Mouse (Mus musculus) thymus, postnatal 10 days (tissue): ENCODE results near the gene Senp6.
"Not testable (repeated sequence)": the region's sequence is repeated elsewhere in the genome, so short reads cannot be mapped to it uniquely, and the experiment has no call there.

ENCODE experiments used
- DNase-seq, 2 experiments: peaks; one replicate each; pipeline ENCODE4 v3.0.0; 2021; ENCODE audit warnings: low spot score in 2 of 2

Gene Senp6

DNA sequence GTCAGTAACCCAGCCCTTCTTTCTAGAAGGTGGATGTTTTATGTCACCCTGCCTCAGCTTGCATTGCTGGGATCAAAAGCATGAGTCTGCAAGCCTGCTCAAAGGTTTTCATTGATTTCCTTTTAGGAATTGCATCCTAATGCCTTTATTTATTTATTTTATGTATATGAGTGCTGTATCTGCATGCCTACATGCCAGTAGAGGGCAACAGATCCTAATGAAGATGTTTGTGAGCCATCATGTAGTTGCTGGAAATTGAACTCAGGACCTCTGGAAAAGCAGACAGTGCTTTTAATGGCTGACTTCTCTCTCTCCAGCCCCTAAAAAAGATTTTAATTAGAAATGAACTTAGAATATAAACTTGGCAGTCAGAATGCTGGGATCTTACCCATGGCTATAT lies 8.2 kb downstream of the Senp6 start:
- DNase-seq = no peak

- peak; percentile 42 to 48 for DNase-seq
Observed at GRCm38 (mm10) chr9:80080941-80081340, 14.2 kb downstream of the Senp6 start.

DNA sequence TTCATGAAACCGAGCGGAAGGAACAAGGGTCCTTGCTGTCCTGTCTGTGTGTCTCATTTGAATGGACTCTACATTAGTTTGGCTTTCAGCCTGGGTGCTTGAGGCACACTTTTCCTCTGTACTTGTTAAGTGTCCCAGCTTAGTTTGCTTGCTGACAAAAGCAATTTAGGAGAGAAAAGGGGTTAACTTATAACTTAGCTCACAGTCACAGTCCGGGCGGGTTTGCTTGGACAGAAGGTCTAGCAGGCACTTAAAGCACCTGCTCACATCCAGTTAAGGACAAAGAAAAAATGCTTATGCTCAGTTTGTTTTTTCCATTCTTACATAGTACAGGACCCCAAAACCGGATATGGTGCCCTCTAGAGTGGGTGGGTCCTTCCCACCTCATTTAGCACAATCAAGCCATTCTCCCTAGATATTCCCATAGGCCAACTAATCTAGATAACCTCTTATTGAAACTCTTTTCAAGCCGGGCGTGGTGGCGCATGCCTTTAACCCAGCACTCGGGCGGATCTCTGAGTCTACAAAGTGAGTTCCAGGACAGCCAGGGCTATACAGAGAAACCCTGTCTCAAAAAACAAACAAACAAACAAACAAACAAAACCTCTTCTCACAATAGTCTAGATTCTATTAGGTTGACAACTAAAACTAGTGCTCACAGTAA lies 17.9 kb downstream of the Senp6 start:
- DNase-seq = no peak

- DNase-seq = no peak
Observed at GRCm38 (mm10) chr9:80085665-80086064, 19.0 kb downstream of the Senp6 start.

DNA sequence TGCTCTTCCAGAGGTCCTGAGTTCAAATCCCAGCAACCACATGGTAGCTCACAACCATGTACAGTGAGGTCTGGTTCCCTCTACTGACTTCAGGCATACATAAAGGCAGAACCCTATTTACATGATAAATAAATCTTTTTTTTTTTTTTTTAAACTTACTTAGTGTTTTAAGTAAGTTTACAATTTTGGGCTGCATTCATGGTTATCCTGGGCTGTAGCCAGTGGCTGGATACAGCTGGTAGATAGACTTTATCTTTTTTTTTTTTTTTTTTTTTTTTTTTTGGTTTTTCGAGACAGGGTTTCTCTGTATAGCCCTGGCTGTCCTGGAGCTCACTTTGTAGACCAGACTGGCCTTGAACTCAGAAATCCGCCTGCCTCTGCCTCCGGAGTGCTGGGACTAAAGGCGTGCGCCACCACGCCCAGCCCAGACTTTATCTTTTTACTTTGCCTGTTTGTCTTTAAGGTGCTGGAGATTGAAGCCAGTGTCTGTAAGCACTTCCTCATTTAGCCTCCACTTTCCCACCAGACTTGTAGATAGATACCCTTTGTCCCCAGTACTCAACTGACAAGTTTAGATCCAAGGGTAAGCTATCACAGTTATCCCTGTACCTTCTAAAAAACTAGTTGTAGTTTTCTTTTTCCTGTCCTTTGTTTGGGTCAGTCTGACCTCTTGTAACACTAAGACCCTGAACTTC lies 19.7 kb downstream of the Senp6 start:
- DNase-seq = not testable (repeated sequence)

- DNase-seq = no peak
Observed at GRCm38 (mm10) chr9:80089409-80089808, 22.7 kb downstream of the Senp6 start.

DNA sequence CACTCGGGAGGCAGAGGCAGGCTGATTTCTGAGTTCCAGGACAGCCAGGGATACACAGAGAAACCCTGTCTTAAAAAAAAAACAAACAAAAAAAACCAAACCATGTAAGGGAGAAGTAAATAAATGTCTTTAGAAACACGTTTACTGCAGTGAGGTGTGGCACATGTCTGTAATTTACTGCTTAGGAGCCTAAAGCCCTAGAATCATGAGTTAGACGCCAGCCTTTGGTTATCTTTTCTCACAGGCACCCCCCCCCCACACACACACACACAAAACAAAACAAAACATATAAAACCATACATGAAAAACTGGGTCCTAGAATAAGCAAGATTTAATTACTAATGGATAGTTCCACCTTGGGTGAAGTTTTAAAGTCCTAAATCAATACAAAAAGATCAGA lies 29.6 kb downstream of the Senp6 start:
- no peak for DNase-seq

GRCm38 (mm10) chr9:80145992-80146587 lies 79.4 kb downstream of the Senp6 start:
- DNase-seq = no peak

DNA sequence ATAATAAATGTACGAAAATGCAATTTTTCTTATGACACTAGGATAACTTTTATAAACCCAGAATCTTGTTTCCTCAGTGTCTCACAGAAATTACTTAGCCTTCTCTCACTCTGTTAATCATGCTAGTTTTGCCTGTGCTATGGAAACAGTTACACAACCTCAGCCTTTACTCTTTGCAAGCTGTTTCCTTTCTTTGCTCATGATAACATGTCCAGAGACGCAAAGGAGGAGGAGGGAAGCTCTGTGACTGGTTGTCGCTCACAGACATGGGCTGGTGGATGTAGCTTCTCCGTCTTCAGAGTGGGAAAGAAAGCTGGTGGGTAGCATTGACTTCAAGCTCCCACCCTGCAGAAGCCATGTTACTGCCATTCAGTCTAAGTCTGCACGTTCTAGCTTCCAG lies 82.9 kb downstream of the Senp6 start:
- DNase-seq = no peak

DNA sequence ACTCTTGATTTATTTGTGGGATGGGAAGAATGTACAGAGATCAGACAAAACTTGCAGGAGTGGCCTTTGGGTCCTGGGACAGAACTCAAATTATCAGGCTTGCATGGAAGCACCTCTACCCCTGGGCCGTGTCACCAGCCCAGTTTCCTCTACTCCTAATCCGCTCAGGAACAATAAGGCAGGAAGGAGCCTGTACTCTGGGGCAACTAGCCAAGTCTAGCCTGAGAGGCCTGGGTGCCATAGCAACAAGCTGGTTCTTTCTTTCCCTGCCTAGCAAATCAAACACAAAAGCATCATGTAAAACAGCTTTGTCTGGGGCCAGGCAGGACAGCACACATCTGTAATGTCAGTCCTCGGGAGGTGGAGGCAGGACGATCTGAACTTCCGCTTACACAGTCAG lies 88.6 kb downstream of the Senp6 start:
- no peak for DNase-seq

DNA sequence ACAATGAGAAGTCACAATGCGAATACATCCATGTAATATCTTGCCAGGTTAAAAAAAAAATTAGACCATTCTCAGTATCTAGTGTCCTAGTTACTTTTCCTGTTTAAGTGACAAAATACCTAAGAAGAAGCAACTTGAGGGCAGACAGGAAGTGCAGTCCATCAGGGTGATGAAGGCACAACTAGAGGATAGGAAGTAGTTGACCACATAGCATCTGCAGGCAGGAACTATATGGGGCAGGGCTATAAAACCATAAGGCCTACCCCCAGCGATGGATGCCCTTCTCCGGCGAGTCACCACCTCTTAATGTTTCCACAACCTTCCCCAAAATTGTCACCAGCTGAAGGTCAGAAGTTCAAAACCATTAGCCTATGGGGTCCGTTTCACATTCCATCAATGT lies 90.1 kb downstream of the Senp6 start:
- DNase-seq = no peak

DNA sequence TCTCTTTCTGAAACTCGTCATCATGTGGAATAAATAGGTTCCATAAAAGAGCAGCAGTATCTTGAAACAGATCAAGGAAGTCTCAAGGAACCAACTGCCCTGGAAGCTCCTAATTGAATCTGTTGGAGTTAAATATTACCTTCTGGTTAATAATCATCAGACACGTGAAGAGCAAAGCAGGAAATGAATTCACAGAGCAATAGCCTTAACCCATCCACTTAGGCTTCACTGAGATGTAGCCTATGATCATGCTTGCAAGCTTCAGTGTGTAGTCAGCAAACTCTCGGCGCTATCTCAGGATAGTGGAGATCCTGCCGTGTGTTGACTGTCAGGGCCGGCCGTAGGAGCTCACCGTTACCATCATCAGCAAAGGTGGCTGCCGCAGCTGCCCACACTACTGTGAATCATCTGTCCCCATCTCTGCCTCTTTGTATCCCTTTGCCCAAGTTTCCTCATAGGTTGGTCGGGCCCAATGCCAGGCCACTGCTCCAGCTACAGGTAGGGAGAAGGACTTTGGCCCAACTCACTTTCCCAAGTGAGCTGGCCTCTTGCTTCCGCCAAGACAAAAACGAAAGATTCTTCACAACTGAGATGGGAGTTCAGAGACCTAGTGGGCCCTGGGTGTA lies 91.2 kb downstream of the Senp6 start:
- no peak for DNase-seq

GRCm38 (mm10) chr9:80158937-80159336 lies 92.2 kb downstream of the Senp6 start:
- DNase-seq = no peak

DNA sequence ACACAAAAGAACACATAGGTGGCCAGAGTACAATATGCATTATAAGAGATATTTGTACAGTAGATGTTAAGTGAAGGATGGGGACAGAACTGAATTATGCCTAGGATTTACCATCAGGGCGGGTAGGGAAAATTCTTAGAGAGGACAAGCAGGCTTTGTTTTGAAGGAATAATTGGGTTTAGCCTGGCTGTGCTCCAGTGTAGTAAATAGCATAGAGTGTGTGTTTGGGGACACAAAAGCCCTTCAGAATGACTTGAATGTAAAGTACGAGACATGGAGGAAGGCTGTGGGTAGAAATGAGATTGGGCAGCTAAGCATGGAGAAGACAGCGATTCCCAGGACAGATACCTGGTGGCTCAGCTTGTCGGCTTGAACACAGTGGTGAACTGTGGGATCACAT lies 94.7 kb downstream of the Senp6 start:
- DNase-seq = no peak

DNA sequence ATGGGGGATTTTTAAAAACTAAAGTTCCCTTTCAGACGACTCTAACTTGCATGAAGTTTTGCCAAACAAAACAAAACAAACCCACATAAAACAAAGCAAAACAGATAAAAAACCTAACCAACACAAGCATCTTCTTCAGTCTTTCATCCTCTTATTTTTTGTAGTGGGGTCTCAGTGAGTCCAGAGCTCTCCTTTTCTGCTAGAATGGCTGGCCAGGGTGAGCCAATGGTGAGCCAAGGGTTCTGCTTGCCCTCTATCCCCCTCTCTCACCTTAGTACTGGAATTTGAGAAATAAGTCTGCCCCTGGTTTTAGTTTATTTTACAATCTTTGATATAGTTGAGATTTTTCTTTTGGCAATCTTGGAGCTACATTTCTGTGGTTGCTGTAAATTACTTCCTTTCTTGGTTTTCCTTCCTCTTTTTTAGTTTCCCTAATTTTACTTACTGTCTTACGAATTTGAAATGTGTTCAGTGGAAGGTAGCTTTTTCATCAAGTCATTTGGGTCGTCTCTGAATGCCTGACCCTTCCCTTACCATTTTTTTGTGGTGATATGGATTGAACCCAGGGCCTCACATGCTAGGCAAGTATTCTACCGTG lies 96.5 kb downstream of the Senp6 start:
- DNase-seq = no peak

DNA sequence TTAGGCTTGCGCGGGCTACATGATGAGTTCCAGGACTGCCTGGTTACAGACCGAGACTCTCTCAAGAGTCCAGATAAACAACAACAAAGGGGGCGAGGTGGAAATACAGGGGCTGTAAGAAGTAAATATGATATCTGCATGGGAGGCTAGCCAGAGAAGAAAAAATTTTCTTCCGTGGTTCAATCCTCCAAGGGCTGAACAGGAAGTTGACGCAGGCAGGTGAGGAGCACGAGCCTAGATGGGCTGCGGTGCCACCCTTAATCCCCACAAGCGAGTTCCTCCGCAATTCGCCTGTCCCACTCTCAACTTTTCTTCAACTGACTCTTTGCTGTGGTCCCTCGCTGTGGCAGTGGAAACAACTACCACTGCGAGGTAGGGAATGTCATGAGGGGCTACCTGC lies 97.5 kb downstream of the Senp6 start:
- DNase-seq = no peak

GRCm38 (mm10) chr9:80164611-80165474 lies 98.1 kb downstream of the Senp6 start, which contains the start of gene Myo6:
Gene Myo6, plus strand, starts transcription at chr9:80165031.
- DNase-seq = peak; percentile 74 to 90

GRCm38 (mm10) chr9:80165690-80166089 lies 99.0 kb downstream of the Senp6 start:
- DNase-seq = no peak

DNA sequence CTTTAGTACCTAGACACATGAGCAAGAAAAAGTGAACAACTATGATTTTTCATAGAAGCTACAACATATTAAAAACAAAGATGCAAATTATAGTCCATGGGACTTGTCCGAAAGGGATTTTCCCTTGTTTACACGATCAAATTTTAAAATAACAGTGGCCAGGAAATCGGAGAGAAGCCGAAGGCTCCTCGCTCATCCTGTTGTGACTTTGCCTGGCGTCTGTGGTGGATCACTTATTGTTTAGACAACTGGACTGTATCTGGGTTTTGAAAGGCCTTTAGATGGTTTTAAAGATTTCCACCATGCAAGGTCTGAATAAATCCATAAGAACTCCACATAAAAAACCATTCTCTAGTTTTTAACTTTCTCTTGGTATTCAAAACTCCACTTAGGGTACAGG lies 99.7 kb downstream of the Senp6 start:
- DNase-seq = no peak

DNA sequence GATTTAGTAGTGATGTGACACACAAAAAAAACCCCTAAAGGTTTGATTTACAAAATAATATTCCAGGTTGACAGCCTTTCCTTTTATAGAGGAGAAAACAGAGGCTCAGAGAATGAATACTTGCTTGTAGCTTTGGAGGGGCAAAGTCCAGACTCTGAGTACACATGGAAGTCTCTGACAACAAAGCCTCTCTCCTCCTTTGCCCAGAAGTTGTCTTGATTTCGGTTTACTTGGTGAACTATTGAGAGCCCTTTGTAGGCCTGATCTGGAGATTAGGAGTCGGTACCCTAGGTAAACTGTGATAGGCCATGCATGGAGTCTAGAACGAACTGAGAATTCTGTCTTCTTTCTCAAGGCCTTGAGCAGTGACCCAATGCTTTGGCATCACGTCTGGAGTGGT lies 100.4 kb downstream of the Senp6 start:
- no peak for DNase-seq

DNA sequence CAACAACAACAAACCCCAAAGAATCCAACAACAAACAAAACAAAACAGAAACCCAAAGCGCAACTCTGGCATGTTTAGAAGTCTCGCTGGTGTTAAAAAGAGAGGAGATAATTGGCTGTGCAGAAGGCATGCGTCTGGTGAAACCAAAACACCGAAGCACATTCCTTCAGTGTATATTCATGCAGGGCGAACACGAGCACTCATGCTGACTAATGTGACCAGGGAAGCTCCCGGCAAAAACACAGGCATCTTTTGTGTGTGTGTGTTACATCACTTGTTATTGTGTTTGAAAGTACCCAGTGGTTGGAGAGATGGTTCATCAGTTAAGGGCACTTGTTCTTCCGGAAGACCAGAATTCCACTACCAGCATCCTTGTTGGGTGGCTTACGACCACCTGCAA lies 102.8 kb downstream of the Senp6 start:
- DNase-seq = no peak
